Mouse (Mus musculus) C2C12 (cell line): ENCODE data around the gene Elof1.

Experiments used
- CTCF ChIP-seq: IDR thresholded peaks from one replicate; pipeline ENCODE4 v1.5.1; 2011; ENCODE audit not compliant: control insufficient read depth, insufficient read depth, insufficient read length
- MYOG ChIP-seq: IDR thresholded peaks from one replicate; pipeline ENCODE4 v1.6.1; 2011; ENCODE audit not compliant: control insufficient read depth, insufficient read length; ENCODE audit errors: extremely low read depth
- USF1 ChIP-seq: IDR thresholded peaks from one replicate; pipeline ENCODE4 v1.6.1; 2011; ENCODE audit warnings: low read depth, mild to moderate bottlenecking, control low read depth, moderate library complexity

- TF ChIP-seq CTCF = no peak
- TF ChIP-seq MYOG = no peak
- no peak for TF ChIP-seq USF1
Observed at GRCm38 (mm10) chr9:22108194-22108593, 8.8 kb downstream of the Elof1 start.
